Mouse (Mus musculus): ENCODE measurements around the gene Cep128.

Cep128 gene

GRCm38 (mm10) chr12:91307733-91308132 is 76.5 kb downstream of the Cep128 start:
- no peak for DNase-seq (ENCODE audit: extremely low read depth, low read depth)

- no peak for DNase-seq (ENCODE audit: extremely low read depth, low read depth)
Measured at GRCm38 (mm10) chr12:91305769-91306168, 78.4 kb downstream of the Cep128 start.

GRCm38 (mm10) chr12:91305038-91305437 is 79.2 kb downstream of the Cep128 start:
- DNase-seq (ENCODE audit: extremely low read depth, low read depth) = no peak

- DNase-seq (ENCODE audit: extremely low read depth, low read depth) = no peak
Measured at GRCm38 (mm10) chr12:91298700-91299099, 85.5 kb downstream of the Cep128 start.

- DNase-seq (ENCODE audit: extremely low read depth, low read depth) = peak; percentile 9
Measured at GRCm38 (mm10) chr12:91295870-91296269, 88.3 kb downstream of the Cep128 start.

GRCm38 (mm10) chr12:91295436-91295835 is 88.8 kb downstream of the Cep128 start:
- no peak for DNase-seq (ENCODE audit: extremely low read depth, low read depth)

- no peak for DNase-seq (ENCODE audit: extremely low read depth, low read depth)
Measured at GRCm38 (mm10) chr12:91273936-91274335, 110.3 kb downstream of the Cep128 start.

- no peak for DNase-seq (ENCODE audit: extremely low read depth, low read depth)
Measured at GRCm38 (mm10) chr12:91269634-91270033, 114.6 kb downstream of the Cep128 start.

- no peak for DNase-seq (ENCODE audit: extremely low read depth, low read depth)
Measured at GRCm38 (mm10) chr12:91268974-91269373, 115.2 kb downstream of the Cep128 start.

GRCm38 (mm10) chr12:91266014-91266413 is 118.2 kb downstream of the Cep128 start:
- no peak for DNase-seq (ENCODE audit: extremely low read depth, low read depth)

GRCm38 (mm10) chr12:91265462-91265861 is 118.7 kb downstream of the Cep128 start:
- DNase-seq (ENCODE audit: extremely low read depth, low read depth) = no peak

- DNase-seq (ENCODE audit: extremely low read depth, low read depth) = no peak
Measured at GRCm38 (mm10) chr12:91264828-91265355, 119.3 kb downstream of the Cep128 start.

- no peak for DNase-seq (ENCODE audit: extremely low read depth, low read depth)
Measured at GRCm38 (mm10) chr12:91263705-91264104, 120.5 kb downstream of the Cep128 start.

- DNase-seq (ENCODE audit: extremely low read depth, low read depth) = no peak
Measured at GRCm38 (mm10) chr12:91262801-91263200, 121.4 kb downstream of the Cep128 start.

GRCm38 (mm10) chr12:91256334-91256733 is 127.9 kb downstream of the Cep128 start:
- DNase-seq (ENCODE audit: extremely low read depth, low read depth) = no peak

GRCm38 (mm10) chr12:91254831-91255230 is 129.4 kb downstream of the Cep128 start:
- DNase-seq (ENCODE audit: extremely low read depth, low read depth) = no peak

GRCm38 (mm10) chr12:91220609-91221008 is 163.6 kb downstream of the Cep128 start:
- no peak for DNase-seq (ENCODE audit: extremely low read depth, low read depth)

- DNase-seq (ENCODE audit: extremely low read depth, low read depth) = peak; percentile 20
Measured at GRCm38 (mm10) chr12:91205550-91205949, 178.7 kb downstream of the Cep128 start.

GRCm38 (mm10) chr12:91204330-91204729 is 179.9 kb downstream of the Cep128 start:
- no peak for DNase-seq (ENCODE audit: extremely low read depth, low read depth)

- DNase-seq (ENCODE audit: extremely low read depth, low read depth) = no peak
Measured at GRCm38 (mm10) chr12:91202496-91202895, 181.7 kb downstream of the Cep128 start.

- no peak for DNase-seq (ENCODE audit: extremely low read depth, low read depth)
Measured at GRCm38 (mm10) chr12:91189111-91189510, 195.1 kb downstream of the Cep128 start.

- DNase-seq (ENCODE audit: extremely low read depth, low read depth) = no peak
Measured at GRCm38 (mm10) chr12:91185564-91185963, 198.6 kb downstream of the Cep128 start.

GRCm38 (mm10) chr12:91184616-91185015 is 199.6 kb downstream of the Cep128 start:
- no peak for DNase-seq (ENCODE audit: extremely low read depth, low read depth)

- DNase-seq (ENCODE audit: extremely low read depth, low read depth) = no peak
Measured at GRCm38 (mm10) chr12:91183928-91184327, 200.3 kb downstream of the Cep128 start.
